Mouse (Mus musculus): ENCODE results near the gene Gm7954. TPM values are rescaled to one million over a fixed set of nuclear protein-coding genes. Genes with fewer than 3 reads are reported as not detected.
"Not testable (repeated sequence)": the region's sequence is repeated elsewhere in the genome, so short reads cannot be mapped to it uniquely, and the experiment has no call there.

Gm7954 gene
- total RNA-seq (2021), result not detected

DNA sequence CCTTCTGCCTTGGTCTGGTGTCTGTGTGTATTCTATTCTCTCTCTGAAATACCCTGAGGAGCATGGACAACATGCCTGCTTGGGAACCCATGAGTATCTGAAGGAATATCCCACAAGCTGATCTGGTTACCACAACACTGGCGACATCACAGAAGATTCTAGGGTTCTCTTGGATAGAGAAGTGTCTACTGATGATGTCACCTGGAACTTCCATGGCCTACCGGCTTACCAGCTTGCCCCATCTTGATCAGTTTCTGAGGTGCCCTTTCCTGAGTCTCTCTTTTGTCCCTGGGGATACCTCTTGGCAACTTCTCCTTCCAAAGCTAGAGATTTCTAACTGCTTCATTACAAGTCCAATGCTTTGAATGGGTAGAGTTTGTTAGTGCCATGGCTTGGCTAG, at the start of gene Gm7954:
Gene Gm7954 (minus strand): TSS at position 101 of the 400 bp plus-strand sequence.
- intact Hi-C loops (cut with DNase I); DNase-seq (ENCODE audit: low spot score in 2 of 2): not testable (repeated sequence)

DNA sequence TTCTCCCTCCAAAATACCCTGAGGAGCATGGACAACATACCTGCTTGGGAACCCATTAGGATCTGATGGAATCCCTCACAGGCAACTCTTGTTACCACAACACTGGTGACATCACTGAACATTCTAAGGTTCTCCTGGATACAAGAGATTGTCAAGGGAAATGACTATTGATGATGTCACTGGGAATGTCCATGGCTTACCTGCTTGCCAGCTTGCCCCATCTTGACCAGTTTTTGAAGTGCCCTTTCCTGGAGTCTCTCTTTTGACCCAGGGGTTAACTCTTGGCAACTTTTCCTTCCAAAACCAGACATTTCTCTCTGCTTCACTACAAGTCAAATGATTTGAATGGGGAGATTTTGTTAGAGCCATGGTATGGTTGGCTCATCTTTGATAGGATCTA, 36.1 kb upstream of the Gm7954 start, which contains the start of gene Gm3486:
Gene Gm3486 (minus strand): TSS at position 101 of the 400 bp plus-strand sequence.
- DNase-seq (ENCODE audit: low spot score in 2 of 2); intact Hi-C loops (cut with DNase I): not testable (repeated sequence)

DNA sequence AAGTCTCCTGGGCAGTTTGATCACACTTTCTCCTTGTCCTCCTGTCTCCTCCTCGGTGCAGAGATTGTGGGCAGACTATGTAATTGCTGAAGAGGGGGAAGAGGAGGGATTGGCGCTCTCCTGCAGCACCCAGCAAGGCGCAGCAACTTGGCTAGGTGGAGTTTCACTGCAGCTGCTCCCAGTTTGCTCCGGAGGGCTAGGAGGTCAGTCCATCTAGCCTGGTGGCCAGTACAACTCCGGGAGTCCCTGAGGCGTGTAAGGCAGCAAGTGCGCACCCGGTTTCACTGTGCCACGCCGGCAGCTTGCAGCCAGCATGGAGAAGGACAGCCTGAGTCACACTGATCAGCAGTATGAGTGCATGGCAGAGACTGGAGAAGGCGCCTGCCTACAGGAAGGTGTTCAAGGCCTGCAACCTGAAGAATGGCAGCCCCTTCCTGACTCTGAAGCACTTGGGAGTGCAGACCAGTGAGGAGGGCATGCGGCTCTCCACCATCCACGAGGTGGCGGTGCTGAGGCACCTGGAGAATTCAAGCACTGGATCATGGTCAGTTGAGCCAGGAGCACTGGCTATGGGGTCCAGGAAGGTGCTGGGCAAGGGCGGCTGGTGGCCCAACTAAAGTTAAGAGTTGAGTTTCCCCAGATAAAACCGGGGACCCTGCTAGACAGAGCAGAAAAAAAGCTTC, 27.8 kb downstream of the Gm7954 start:
- peak in 1 of 2 experiments; percentile 18 for DNase-seq (ENCODE audit: low spot score in 2 of 2)
- intact Hi-C loops (cut with DNase I), result not testable (repeated sequence)

DNA sequence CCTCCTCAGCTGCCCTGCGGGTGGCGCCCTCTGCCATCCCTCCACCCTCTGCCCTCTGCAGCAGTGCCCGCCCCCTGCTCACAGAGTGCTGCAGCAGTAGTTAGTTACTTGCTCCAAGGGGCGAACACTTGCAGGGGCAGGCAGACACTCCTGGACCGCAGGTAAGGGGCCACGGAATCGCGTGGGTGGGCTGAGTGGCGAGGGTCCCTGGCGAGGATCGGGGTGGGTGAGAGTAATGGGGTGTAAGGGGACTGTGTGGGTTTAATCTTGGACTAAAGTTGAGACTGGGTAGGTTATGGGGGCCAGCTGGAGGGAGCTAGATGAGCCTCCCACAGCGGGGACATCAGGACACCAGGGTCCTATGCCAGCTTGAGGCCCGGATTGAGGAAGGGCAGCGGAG, 28.6 kb downstream of the Gm7954 start:
- DNase-seq (ENCODE audit: low spot score in 2 of 2); intact Hi-C loops (cut with DNase I): not testable (repeated sequence)

DNA sequence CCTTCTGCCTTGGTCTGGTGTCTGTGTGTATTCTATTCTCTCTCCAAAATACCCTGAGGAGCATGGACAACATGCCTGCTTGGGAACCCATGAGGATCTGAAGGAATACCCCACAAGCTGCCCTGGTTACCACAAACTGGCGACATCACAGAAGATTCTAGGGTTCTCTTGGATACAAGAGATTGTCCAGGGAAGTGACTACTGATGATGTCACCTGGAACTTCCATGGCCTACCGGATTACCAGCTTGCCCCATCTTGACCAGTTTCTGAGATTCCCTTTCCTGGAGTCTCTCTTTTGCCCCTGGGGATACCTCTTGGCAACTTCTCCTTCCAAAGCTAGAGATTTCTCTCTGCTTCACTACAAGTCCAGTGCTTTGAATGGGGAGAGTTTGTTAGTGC, 45.1 kb downstream of the Gm7954 start, which contains the start of gene Gm6482:
Gene Gm6482 (minus strand): TSS at position 101 of the 400 bp plus-strand sequence.
- intact Hi-C loops (cut with DNase I); DNase-seq (ENCODE audit: low spot score in 2 of 2): not testable (repeated sequence)

Other genes starting within 250 kb of the Gm7954 start
- under 1 TPM; 0.39 to 0.61 TPM for gene Gm2832, start 174.7 kb downstream of the Gm7954 start, total RNA-seq (2021)
- gene Gm5798, start 104.9 kb downstream of the Gm7954 start, total RNA-seq (2021), result not detected
- not detected for gene Gm7945, start 67.1 kb downstream of the Gm7954 start, total RNA-seq (2021)
- gene Gm6482, start 45.2 kb downstream of the Gm7954 start, total RNA-seq (2021), result not detected
- gene Gm3486, start 36.0 kb upstream of the Gm7954 start, total RNA-seq (2021), result not detected
- gene Gm7970, start 102.1 kb upstream of the Gm7954 start, total RNA-seq (2021), result not detected
- gene 1700049E17Rik2, start 119.7 kb upstream of the Gm7954 start, total RNA-seq (2021), result not detected
- not detected for gene Gm3072, start 171.1 kb upstream of the Gm7954 start, total RNA-seq (2021)
- gene Gm3676, start 193.0 kb upstream of the Gm7954 start, total RNA-seq (2021), result not detected
- gene Gm8068, start 248.4 kb upstream of the Gm7954 start, total RNA-seq (2021), result not detected

All from left cerebral cortex, postnatal 36 days (tissue).